Mouse (Mus musculus) forebrain, embryonic 15.5 days (tissue): ENCODE measurements at regions not wholly inside any gene's neighbourhood (a gene's known extent, or its start where the extent isn't known, plus 50 kb on each side); places are given as distances from the start of the nearest gene placed in this dataset.
A peak's percentile ranks its signal among the peaks of the same experiment; 100 is the strongest.

ENCODE experiments used
- ATAC-seq: fragments of 200-750 bp; cut with Nextera tagmentation; replicated peaks from 2 replicates; pipeline ENCODE4 v1.8.0; 2017; ENCODE audit warnings: mild to moderate bottlenecking, moderate TSS enrichment, moderate library complexity
- H3K27ac ChIP-seq: fragments of 300-500 bp; sonication (generic); replicated peaks from 2 replicates; pipeline ENCODE4 v1.5.1; 2015; ENCODE audit warnings: mild to moderate bottlenecking, inconsistent platforms
- H3K27me3 ChIP-seq: fragments of 300-500 bp; sonication (generic); 2 replicates; pipeline ENCODE4 v1.6.1; 2015; ENCODE audit warnings: inconsistent platforms
- H3K36me3 ChIP-seq: fragments of 300-500 bp; sonication (generic); 2 replicates; pipeline ENCODE4 v1.6.1; 2015; ENCODE audit warnings: mild to moderate bottlenecking, inconsistent platforms
- H3K4me1 ChIP-seq: fragments of 300-500 bp; sonication (generic); 2 replicates; pipeline ENCODE4 v1.6.1; 2015; ENCODE audit warnings: inconsistent platforms
- H3K4me2 ChIP-seq: fragments of 300-500 bp; sonication (generic); replicated peaks from 2 replicates; pipeline ENCODE4 v1.6.1; 2015; ENCODE audit warnings: mild to moderate bottlenecking, inconsistent platforms
- H3K4me3 ChIP-seq: fragments of 300-500 bp; sonication (generic); 2 replicates; pipeline ENCODE4 v1.5.1; 2015; ENCODE audit warnings: mild to moderate bottlenecking, inconsistent platforms
- H3K9ac ChIP-seq: fragments of 300-500 bp; sonication (generic); replicated peaks from 2 replicates; pipeline ENCODE4 v1.6.1; 2015; ENCODE audit warnings: mild to moderate bottlenecking, inconsistent platforms
- H3K9me3 ChIP-seq: fragments of 300-500 bp; sonication (generic); 2 replicates; pipeline ENCODE4 v1.6.1; 2016; ENCODE audit warnings: inconsistent platforms
- WGBS: fragments of 180-500 bp; shearing (Covaris S2); methylation state at CpG from one replicate; pipeline ENCODE4 v1.1.7; 2015; ENCODE audit warnings: mixed read lengths; 5-methylcytosine and 5-hydroxymethylcytosine counted together

- Histone ChIP-seq H3K27ac (no peak overlapping the region), H3K9me3 (no peaks in the 10 kb centered on the region)
Measured at GRCm38 (mm10) chr6:51326103-51326829, 106.2 kb upstream of the Nfe2l3 start.

GRCm38 (mm10) chr6:51329070-51329995, 103.1 kb upstream of the Nfe2l3 start:
- ATAC-seq = no peak
- Histone ChIP-seq H3K9ac (no peak overlapping the region), H3K27ac (no peak overlapping the region), H3K9me3 (no peaks in the 10 kb centered on the region), H3K27me3 (no peaks in the 10 kb centered on the region), H3K36me3 (no peaks in the 10 kb centered on the region), H3K4me2 (no peak overlapping the region), H3K4me3 (no peak overlapping the region), H3K4me1 (no peaks in the 10 kb centered on the region)
- WGBS = 89% methylated on average over 13 of the region's 13 CpGs

More at GRCm38 (mm10) chr6:51326103-51326829, 106.2 kb upstream of the Nfe2l3 start:
- ATAC-seq = no peak
- no peaks in the 10 kb centered on the region for H3K36me3 ChIP-seq
- no peaks in the 10 kb centered on the region for H3K4me1 ChIP-seq
- H3K27me3 ChIP-seq = no peaks in the 10 kb centered on the region
- H3K4me3 ChIP-seq = no peak overlapping the region
- H3K9ac ChIP-seq = no peak overlapping the region
- no peak overlapping the region for H3K4me2 ChIP-seq
- WGBS = 93% methylated on average over 2 of the region's 2 CpGs

- Histone ChIP-seq H3K36me3 (no peaks in the 10 kb centered on the region), H3K27me3 (no peaks in the 10 kb centered on the region), H3K4me3 (no peak overlapping the region), H3K9me3 (no peaks in the 10 kb centered on the region), H3K4me1 (no peaks in the 10 kb centered on the region), H3K27ac (no peak overlapping the region), H3K9ac (no peak overlapping the region), H3K4me2 (no peak overlapping the region)
- no peak for ATAC-seq
- 70% methylated on average over 5 of the region's 5 CpGs for WGBS
Measured at GRCm38 (mm10) chr6:51330069-51330706, 102.3 kb upstream of the Nfe2l3 start.

GRCm38 (mm10) chr6:51332841-51333240, 99.6 kb upstream of the Nfe2l3 start:
- ATAC-seq = no peak
- H3K4me3 ChIP-seq = no peak overlapping the region
- no peak overlapping the region for H3K27ac ChIP-seq
- H3K36me3 ChIP-seq = no peaks in the 10 kb centered on the region
- 43% methylated on average over 11 of the region's 11 CpGs for WGBS
- no peaks in the 10 kb centered on the region for H3K9me3 ChIP-seq
- no peak overlapping the region for H3K9ac ChIP-seq
- H3K4me1 ChIP-seq = no peaks in the 10 kb centered on the region
- no peak overlapping the region for H3K4me2 ChIP-seq
- no peaks in the 10 kb centered on the region for H3K27me3 ChIP-seq

- Histone ChIP-seq H3K4me3 (no peak overlapping the region), H3K27ac (no peak overlapping the region), H3K9ac (no peak overlapping the region), H3K27me3 (no peaks in the 10 kb centered on the region), H3K4me2 (no peak overlapping the region), H3K4me1 (no peaks in the 10 kb centered on the region), H3K9me3 (no peaks in the 10 kb centered on the region), H3K36me3 (no peaks in the 10 kb centered on the region)
- ATAC-seq = no peak
- WGBS = 70% methylated on average over 7 of the region's 7 CpGs
Measured at GRCm38 (mm10) chr6:51333722-51334360, 98.6 kb upstream of the Nfe2l3 start.

GRCm38 (mm10) chr6:51335314-51335713, 97.2 kb upstream of the Nfe2l3 start:
- WGBS = 87% methylated on average over 5 of the region's 5 CpGs
- Histone ChIP-seq H3K4me1 (no peaks in the 10 kb centered on the region), H3K4me3 (no peak overlapping the region), H3K27ac (no peak overlapping the region), H3K9me3 (no peaks in the 10 kb centered on the region), H3K36me3 (no peaks in the 10 kb centered on the region), H3K27me3 (no peaks in the 10 kb centered on the region), H3K4me2 (no peak overlapping the region), H3K9ac (no peak overlapping the region)
- no peak for ATAC-seq

- Histone ChIP-seq H3K36me3 (no peaks in the 10 kb centered on the region), H3K27ac (no peak overlapping the region), H3K4me3 (no peak overlapping the region), H3K9ac (no peak overlapping the region), H3K9me3 (no peaks in the 10 kb centered on the region), H3K4me1 (no peaks in the 10 kb centered on the region), H3K4me2 (no peak overlapping the region), H3K27me3 (no peaks in the 10 kb centered on the region)
- 81% methylated on average over 2 of the region's 2 CpGs for WGBS
- no peak for ATAC-seq
Measured at GRCm38 (mm10) chr6:51339301-51339700, 93.2 kb upstream of the Nfe2l3 start.

GRCm38 (mm10) chr6:51347721-51348120, 84.7 kb upstream of the Nfe2l3 start:
- no peaks in the 10 kb centered on the region for H3K4me1 ChIP-seq
- no peaks in the 10 kb centered on the region for H3K36me3 ChIP-seq
- no peak overlapping the region for H3K27ac ChIP-seq
- no peaks in the 10 kb centered on the region for H3K9me3 ChIP-seq
- no peak overlapping the region for H3K4me2 ChIP-seq
- 88% methylated on average over 9 of the region's 9 CpGs for WGBS
- no peak overlapping the region for H3K4me3 ChIP-seq
- H3K9ac ChIP-seq = no peak overlapping the region
- no peaks in the 10 kb centered on the region for H3K27me3 ChIP-seq
- ATAC-seq = no peak

- WGBS = 37% methylated on average over 3 of the region's 3 CpGs
- H3K27me3 ChIP-seq = no peaks in the 10 kb centered on the region
- no peak overlapping the region for H3K4me3 ChIP-seq
- no peaks in the 10 kb centered on the region for H3K4me1 ChIP-seq
- no peaks in the 10 kb centered on the region for H3K36me3 ChIP-seq
- ATAC-seq = no peak
- H3K27ac ChIP-seq = no peak overlapping the region
- H3K4me2 ChIP-seq = no peak overlapping the region
- H3K9me3 ChIP-seq = no peaks in the 10 kb centered on the region
- no peak overlapping the region for H3K9ac ChIP-seq
Measured at GRCm38 (mm10) chr6:51349771-51350170, 82.7 kb upstream of the Nfe2l3 start.

GRCm38 (mm10) chr6:51355041-51355440, 77.4 kb upstream of the Nfe2l3 start:
- Histone ChIP-seq H3K4me3 (no peak overlapping the region), H3K27me3 (no peaks in the 10 kb centered on the region), H3K4me1 (no peaks in the 10 kb centered on the region), H3K27ac (no peak overlapping the region), H3K36me3 (no peaks in the 10 kb centered on the region), H3K9me3 (no peaks in the 10 kb centered on the region), H3K9ac (no peak overlapping the region), H3K4me2 (no peak overlapping the region)
- 90% methylated on average over 11 of the region's 11 CpGs for WGBS
- no peak for ATAC-seq

- H3K9ac ChIP-seq = no peak overlapping the region
- H3K4me3 ChIP-seq = no peak overlapping the region
- H3K4me1 ChIP-seq = peaks cover 13% of the 10 kb centered on the region
- no peaks in the 10 kb centered on the region for H3K27me3 ChIP-seq
- peak overlapping the region; percentile 17; the same call in 1 of the 2 replicates for H3K27ac ChIP-seq
- no peaks in the 10 kb centered on the region for H3K9me3 ChIP-seq
- H3K4me2 ChIP-seq = no peak overlapping the region
- 24% methylated on average over 12 of the region's 12 CpGs for WGBS
- no peaks in the 10 kb centered on the region for H3K36me3 ChIP-seq
- ATAC-seq = no peak
Measured at GRCm38 (mm10) chr6:51361611-51362180, 70.8 kb upstream of the Nfe2l3 start.
